Mouse (Mus musculus) megakaryocyte, embryonic 14.5 days (primary cell): ENCODE measurements at regions not wholly inside any gene's neighbourhood (a gene's known extent, or its start where the extent isn't known, plus 50 kb on each side); places are given as distances from the start of the nearest gene placed in this dataset.

Source experiments
- FLI1 ChIP-seq: IDR thresholded peaks from 2 replicates; pipeline ENCODE4 v1.6.1; 2012; ENCODE audit warnings: low read length, inconsistent platforms, mixed read lengths
- GATA1 ChIP-seq: IDR thresholded peaks from 3 replicates; pipeline ENCODE4 v1.6.1; 2012; ENCODE audit warnings: mixed read lengths, low read length, inconsistent platforms, borderline replicate concordance

- no peak for TF ChIP-seq FLI1
- TF ChIP-seq GATA1 = no peak
Observed at GRCm38 (mm10) chr1:119108578-119108977, 55.2 kb upstream of the Gli2 start.
